ENCODE assay signal across 13 mouse cellular contexts in genomic region chr11:120092817-120093591, GRCm38 (mm10). TPM values are rescaled to one million over a fixed set of nuclear protein-coding genes. Genes with fewer than 3 reads are reported as not detected.
A peak's percentile ranks its signal among the peaks of the same experiment; 100 is the strongest.
DNase-seq lines count a peak whose midpoint lies in the region; ATAC-seq and TF ChIP-seq lines count a peak whose summit lies in the region.
"Had no signal": no experiment of that assay in that cellular context is flagged by ENCODE, and none has a peak within 500 bp of the region (broad histone marks: within the 10 kb centered on the region; RNA-seq: fewer than 3 reads in every experiment).

No protein-coding gene starts in this region.

- H3K36me3 ChIP-seq in midbrain, postnatal 0 days (ENCODE audit: insufficient read depth, low read length) = peaks cover 49% of the 10 kb centered on the region
- peaks cover 24% of the 10 kb centered on the region for H3K36me3 ChIP-seq in midbrain, embryonic 16.5 days (ENCODE audit: control insufficient read depth, insufficient read depth, low read length)
- H3K36me3 ChIP-seq in embryonic facial prominence, embryonic 15.5 days = peaks cover 65% of the 10 kb centered on the region

- no peaks in the 10 kb centered on the region for H3K27me3 ChIP-seq in midbrain, postnatal 0 days (ENCODE audit: insufficient read depth, low read length)
- no peaks in the 10 kb centered on the region for H3K27me3 ChIP-seq in midbrain, embryonic 16.5 days (ENCODE audit: control insufficient read depth, insufficient read depth, low read depth, low read length)
- no peaks in the 10 kb centered on the region for H3K27me3 ChIP-seq in embryonic facial prominence, embryonic 15.5 days
- H3K27me3 ChIP-seq: Patski had no signal

- no peak overlapping the region for H3K9ac ChIP-seq in midbrain, postnatal 0 days (replicated peaks; ENCODE audit: low read length, poor library complexity, severe bottlenecking)
- H3K9ac ChIP-seq in midbrain, embryonic 16.5 days (ENCODE audit: low read depth, low read length) = no peak overlapping the region
- no peak overlapping the region for H3K9ac ChIP-seq in embryonic facial prominence, embryonic 15.5 days

- H3K4me3 ChIP-seq in midbrain, postnatal 0 days (ENCODE audit: low read depth, low read length) = no peak overlapping the region
- H3K4me3 ChIP-seq in midbrain, embryonic 16.5 days (ENCODE audit: low read depth, low read length) = no peak overlapping the region
- no peak overlapping the region for H3K4me3 ChIP-seq in embryonic facial prominence, embryonic 15.5 days (replicated peaks)
- H3K4me3 ChIP-seq: hindbrain, embryonic 10.5 days; limb, embryonic 10.5 days had no signal

- H3K4me2 ChIP-seq in midbrain, postnatal 0 days (ENCODE audit: low read depth, low read length, poor library complexity, severe bottlenecking) = no peak overlapping the region
- H3K4me2 ChIP-seq in midbrain, embryonic 16.5 days (ENCODE audit: low read length) = no peak overlapping the region
- H3K4me2 ChIP-seq in embryonic facial prominence, embryonic 15.5 days (replicated peaks) = no peak overlapping the region

- WGBS in midbrain, postnatal 0 days = 82% methylated on average over 23 of the region's 23 CpGs
- 76% methylated on average over 23 of the region's 23 CpGs for WGBS in midbrain, embryonic 16.5 days
- WGBS in embryonic facial prominence, embryonic 15.5 days = 77% methylated on average over 23 of the region's 23 CpGs

- intact Hi-C loops in gastrocnemius, postnatal 14 days (cut with DNase I; ENCODE audit: low total_unique reads) = loop anchor here (5.0 kb wide), 1 partner anchor 81 kb away; no protein-coding TSS in a partner anchor
- intact Hi-C loops in gastrocnemius, postnatal 36 days (cut with DNase I) = no loop called here
- intact Hi-C loops in left cerebral cortex, postnatal 36 days (cut with DNase I) = no loop called here

- DNase-seq in gastrocnemius, postnatal 14 days = peak; percentile 20
- no peak for DNase-seq in gastrocnemius, postnatal 36 days
- DNase-seq in midbrain, postnatal 0 days (ENCODE audit: low spot score) = no peak
- DNase-seq in thymus, postnatal 10 days (ENCODE audit: low spot score in 2 of 2) = peak; percentile 44 to 63
- no peak for DNase-seq in kidney, postnatal 36 days
- DNase-seq in left cerebral cortex, postnatal 36 days (ENCODE audit: low spot score in 2 of 2) = no peak
- DNase-seq: B cell, adult 2 months; lung, postnatal 4 days had no signal

- H3K27ac ChIP-seq in midbrain, postnatal 0 days (ENCODE audit: low read depth, low read length) = no peak overlapping the region
- no peak overlapping the region for H3K27ac ChIP-seq in midbrain, embryonic 16.5 days (ENCODE audit: low read length)
- H3K27ac ChIP-seq in embryonic facial prominence, embryonic 15.5 days (replicated peaks) = no peak overlapping the region
- H3K27ac ChIP-seq: hindbrain, embryonic 10.5 days; limb, embryonic 10.5 days had no signal

- TF ChIP-seq CTCF in midbrain, postnatal 0 days (IDR thresholded peaks at IDR 0.05) = 0 out of 2 replicates have a peak, but pooled peaks have one; percentile 10

- H3K9me3 ChIP-seq in midbrain, postnatal 0 days (ENCODE audit: low read length) = no peaks in the 10 kb centered on the region
- H3K9me3 ChIP-seq in midbrain, embryonic 16.5 days (replicated peaks; ENCODE audit: control insufficient read depth, low read length, poor library complexity, severe bottlenecking) = no peaks in the 10 kb centered on the region
- H3K9me3 ChIP-seq in embryonic facial prominence, embryonic 15.5 days (replicated peaks) = no peaks in the 10 kb centered on the region
- H3K9me3 ChIP-seq: hindbrain, embryonic 10.5 days; limb, embryonic 10.5 days had no signal

- no peak for ATAC-seq in midbrain, postnatal 0 days (ENCODE audit: low FRiP score)
- ATAC-seq in midbrain, embryonic 16.5 days = no peak
- ATAC-seq in embryonic facial prominence, embryonic 15.5 days (ENCODE audit: insufficient number of reproducible peaks, low FRiP score, low TSS enrichment, low read depth) = peak; percentile 31; the same call in 1 of the 2 replicates
- ATAC-seq: Patski had no signal

- H3K4me1 ChIP-seq in midbrain, postnatal 0 days (ENCODE audit: insufficient read depth, low read length) = peaks cover 6% of the 10 kb centered on the region; the same call in 1 of the 2 replicates
- H3K4me1 ChIP-seq in midbrain, embryonic 16.5 days (ENCODE audit: control insufficient read depth, insufficient read depth, low read length) = peaks cover 8% of the 10 kb centered on the region
- peaks cover 8% of the 10 kb centered on the region for H3K4me1 ChIP-seq in embryonic facial prominence, embryonic 15.5 days

RNA-seq across cellular contexts. Expression of gene Tepsin, which starts 5.5 kb away (rescaled TPM):
- 1 to 10 TPM; 5.1 to 6.6 TPM for total RNA-seq in gastrocnemius, postnatal 14 days (2021)
- total RNA-seq in gastrocnemius, postnatal 36 days (2021) = 1 to 10 TPM; 4.2 to 5.6 TPM
- 28.6 and 32.1 TPM in 2 replicates for total RNA-seq in midbrain, postnatal 0 days (2014; rRNA removed)
- 14.9 and 17.6 TPM in 2 replicates for polyA plus RNA-seq in midbrain, postnatal 0 days (2015; fragmentation: Nextera tagmentation; extraction: Ambion mirVana)
- polyA plus RNA-seq in midbrain, embryonic 16.5 days (2015; fragmentation: Nextera tagmentation; extraction: Ambion mirVana) = 20.7 and 21.3 TPM in 2 replicates
- 16.5 and 20.8 TPM in 2 replicates for polyA plus RNA-seq in embryonic facial prominence, embryonic 15.5 days (2015; fragmentation: Nextera tagmentation; extraction: Ambion mirVana)
- 10 to 100 TPM; 14.3 to 16.6 TPM for total RNA-seq in left cerebral cortex, postnatal 36 days (2021)

RNA-seq across cellular contexts. Expression of gene Ndufaf8, which starts 5.7 kb away (rescaled TPM):
- 10 to 100 TPM; 36.5 to 45.6 TPM for total RNA-seq in gastrocnemius, postnatal 14 days (2021)
- 10 to 100 TPM; 32.1 to 32.9 TPM for total RNA-seq in gastrocnemius, postnatal 36 days (2021)
- 32.9 and 64.8 TPM in 2 replicates for total RNA-seq in midbrain, postnatal 0 days (2014; rRNA removed)
- polyA plus RNA-seq in midbrain, postnatal 0 days (2015; fragmentation: Nextera tagmentation; extraction: Ambion mirVana) = 56.8 and 57.0 TPM in 2 replicates
- 41.4 and 46.8 TPM in 2 replicates for polyA plus RNA-seq in midbrain, embryonic 16.5 days (2015; fragmentation: Nextera tagmentation; extraction: Ambion mirVana)
- 80.6 and 81.4 TPM in 2 replicates for polyA plus RNA-seq in embryonic facial prominence, embryonic 15.5 days (2015; fragmentation: Nextera tagmentation; extraction: Ambion mirVana)
- total RNA-seq in left cerebral cortex, postnatal 36 days (2021) = 10 to 100 TPM; 33.3 to 49.5 TPM

RNA-seq across cellular contexts. Expression of gene Cep131, which starts 6.4 kb away (rescaled TPM):
- total RNA-seq in gastrocnemius, postnatal 14 days (2021) = 1 to 10 TPM; 7.9 to 8.5 TPM
- 1 to 10 TPM; 6.6 to 8.0 TPM for total RNA-seq in gastrocnemius, postnatal 36 days (2021)
- total RNA-seq in midbrain, postnatal 0 days (2014; rRNA removed) = 17.7 and 19.0 TPM in 2 replicates
- polyA plus RNA-seq in midbrain, postnatal 0 days (2015; fragmentation: Nextera tagmentation; extraction: Ambion mirVana) = 25.4 and 27.7 TPM in 2 replicates
- polyA plus RNA-seq in midbrain, embryonic 16.5 days (2015; fragmentation: Nextera tagmentation; extraction: Ambion mirVana) = 29.5 and 30.4 TPM in 2 replicates
- polyA plus RNA-seq in embryonic facial prominence, embryonic 15.5 days (2015; fragmentation: Nextera tagmentation; extraction: Ambion mirVana) = 27.7 and 30.7 TPM in 2 replicates
- 10 to 100 TPM; 32.8 to 34.7 TPM for total RNA-seq in left cerebral cortex, postnatal 36 days (2021)

RNA-seq across cellular contexts. Expression of gene Aatk, which starts 46.0 kb away (rescaled TPM):
- 10 to 100 TPM in 1 of 2 experiments, 1 to 10 TPM in 1; 9.4 to 17.0 TPM for total RNA-seq in gastrocnemius, postnatal 14 days (2021)
- 1 to 10 TPM; 3.2 to 4.1 TPM for total RNA-seq in gastrocnemius, postnatal 36 days (2021)
- total RNA-seq in midbrain, postnatal 0 days (2014; rRNA removed) = 170 and 178 TPM in 2 replicates
- 44.9 and 46.9 TPM in 2 replicates for polyA plus RNA-seq in midbrain, postnatal 0 days (2015; fragmentation: Nextera tagmentation; extraction: Ambion mirVana)
- 42.3 and 46.5 TPM in 2 replicates for polyA plus RNA-seq in midbrain, embryonic 16.5 days (2015; fragmentation: Nextera tagmentation; extraction: Ambion mirVana)
- polyA plus RNA-seq in embryonic facial prominence, embryonic 15.5 days (2015; fragmentation: Nextera tagmentation; extraction: Ambion mirVana) = 7.5 and 7.8 TPM in 2 replicates
- 100 to 1,000 TPM; 206 to 217 TPM for total RNA-seq in left cerebral cortex, postnatal 36 days (2021)

RNA-seq across cellular contexts. Expression of gene Slc38a10, which starts 58.1 kb away (rescaled TPM):
- total RNA-seq in gastrocnemius, postnatal 14 days (2021) = 10 to 100 TPM; 56.1 to 60.8 TPM
- total RNA-seq in gastrocnemius, postnatal 36 days (2021) = 10 to 100 TPM; 43.0 to 43.4 TPM
- 171 and 175 TPM in 2 replicates for total RNA-seq in midbrain, postnatal 0 days (2014; rRNA removed)
- 108 and 111 TPM in 2 replicates for polyA plus RNA-seq in midbrain, postnatal 0 days (2015; fragmentation: Nextera tagmentation; extraction: Ambion mirVana)
- 118 TPM in 2 replicates for polyA plus RNA-seq in midbrain, embryonic 16.5 days (2015; fragmentation: Nextera tagmentation; extraction: Ambion mirVana)
- polyA plus RNA-seq in embryonic facial prominence, embryonic 15.5 days (2015; fragmentation: Nextera tagmentation; extraction: Ambion mirVana) = 90.2 and 94.5 TPM in 2 replicates
- total RNA-seq in left cerebral cortex, postnatal 36 days (2021) = 10 to 100 TPM; 80.8 to 86.4 TPM

Comparison
In these comparisons a context has a peak if more than half of its experiments do, and no peak if none do; other contexts are left out.
1. DNase-seq: peak in gastrocnemius, postnatal 14 days (single experiment) and thymus, postnatal 10 days (2 of 2); none in gastrocnemius, postnatal 36 days (0 of 2), midbrain, postnatal 0 days (single experiment), kidney, postnatal 36 days (0 of 2) and left cerebral cortex, postnatal 36 days (0 of 2).